Mouse (Mus musculus) spleen, embryonic (tissue): Measurements from ENCODE around the gene Gm17657.
"Not testable (repeated sequence)": the region's sequence is repeated elsewhere in the genome, so short reads cannot be mapped to it uniquely, and the experiment has no call there.

Source experiments
- CTCF ChIA-PET: fragments of 350-600 bp; sonication (Branson Sonifier 250); formaldehyde crosslinking; loops from one replicate; lab custom pipeline; 2022; lab: Charles Lee

The Gm17657 gene

GRCm38 (mm10) chr17:29502669-29503665 is 46.5 kb downstream of the Gm17657 start:
- CTCF ChIA-PET = interaction anchor here (0.6 kb wide), 1 partner anchor 34 kb away, joined by 3 read pairs; no protein-coding TSS in a partner anchor

- CTCF ChIA-PET = interaction anchor here (0.5 to 0.8 kb wide), 3 partner anchors 10 to 331 kb away, joined by 3 to 8 read pairs (median 3); no protein-coding TSS in a partner anchor
These were observed 47.3 kb downstream of the Gm17657 start for GRCm38 (mm10) chr17:29502005-29502668.

GRCm38 (mm10) chr17:29500802-29501469 is 48.5 kb downstream of the Gm17657 start:
- CTCF ChIA-PET = interaction anchor here (0.9 kb wide), 1 partner anchor 120 kb away, joined by 3 read pairs; no protein-coding TSS in a partner anchor

GRCm38 (mm10) chr17:29500243-29500740 is 49.1 kb downstream of the Gm17657 start:
- CTCF ChIA-PET = interaction anchor here (0.9 kb wide), 1 partner anchor 119 kb away, joined by 3 read pairs; no protein-coding TSS in a partner anchor

GRCm38 (mm10) chr17:29499511-29499910 is 49.9 kb downstream of the Gm17657 start:
- CTCF ChIA-PET = no interaction called here

GRCm38 (mm10) chr17:29498952-29499351 is 50.5 kb downstream of the Gm17657 start:
- CTCF ChIA-PET = interaction anchor here (0.6 kb wide), 1 partner anchor 884 kb away, joined by 20 read pairs; no protein-coding TSS in a partner anchor

- CTCF ChIA-PET = interaction anchor here (0.8 kb wide), 1 partner anchor 231 kb away, joined by 4 read pairs; no protein-coding TSS in a partner anchor
These were observed 51.4 kb downstream of the Gm17657 start for GRCm38 (mm10) chr17:29498028-29498427.

GRCm38 (mm10) chr17:29497481-29497880 is 52.0 kb downstream of the Gm17657 start:
- CTCF ChIA-PET = not testable (repeated sequence)

- CTCF ChIA-PET = no interaction called here
These were observed 52.4 kb downstream of the Gm17657 start for GRCm38 (mm10) chr17:29497071-29497354.

- CTCF ChIA-PET = interaction anchor here (0.5 kb wide), 1 partner anchor 80 kb away, joined by 3 read pairs; no protein-coding TSS in a partner anchor
These were observed 53.0 kb downstream of the Gm17657 start for GRCm38 (mm10) chr17:29496211-29497070.

GRCm38 (mm10) chr17:29494732-29495076 is 54.7 kb downstream of the Gm17657 start:
- CTCF ChIA-PET = interaction anchor here (0.7 kb wide), 1 partner anchor 591 kb away, joined by 3 read pairs; no protein-coding TSS in a partner anchor

GRCm38 (mm10) chr17:29494062-29494731 is 55.2 kb downstream of the Gm17657 start:
- CTCF ChIA-PET = interaction anchor here (0.7 kb wide), 1 partner anchor 590 kb away, joined by 3 read pairs; no protein-coding TSS in a partner anchor

- CTCF ChIA-PET = interaction anchor here (0.6 to 0.7 kb wide), 2 partner anchors 98 to 193 kb away, joined by 3 to 4 read pairs; no protein-coding TSS in a partner anchor
These were observed 55.9 kb downstream of the Gm17657 start for GRCm38 (mm10) chr17:29493461-29493980.

- CTCF ChIA-PET = interaction anchor here (0.6 to 0.9 kb wide), 4 partner anchors 97 to 971 kb away, joined by 3 to 11 read pairs (median 4); no protein-coding TSS in a partner anchor
These were observed 56.9 kb downstream of the Gm17657 start for GRCm38 (mm10) chr17:29492269-29493191.

GRCm38 (mm10) chr17:29491591-29492268 is 57.7 kb downstream of the Gm17657 start:
- CTCF ChIA-PET = interaction anchor here (0.6 to 0.9 kb wide), 3 partner anchors 79 to 971 kb away, joined by 3 to 11 read pairs (median 4); no protein-coding TSS in a partner anchor

GRCm38 (mm10) chr17:29490713-29491581 is 58.5 kb downstream of the Gm17657 start, which contains the start of gene Pim1:
TSS of gene Pim1 (plus strand) at chr17:29490753.
- CTCF ChIA-PET = interaction anchor here (1.5 kb wide), 1 partner anchor 96 kb away, joined by 5 read pairs; no protein-coding TSS in a partner anchor
